Mouse (Mus musculus): ENCODE results near the gene Ptprn. TPM values are rescaled to one million over a fixed set of nuclear protein-coding genes. Genes with fewer than 3 reads are reported as not detected.
A peak's percentile ranks its signal among the peaks of the same experiment; 100 is the strongest.

The Ptprn gene
- polyA plus RNA-seq, 1 experiment from 2014 or later = 0.74 TPM

GRCm38 (mm10) chr1:75214442-75214841, 49.9 kb downstream of the Ptprn start:
- H3K27me3 ChIP-seq (ENCODE audit: control insufficient read depth, insufficient read depth, low read length) = peaks cover 33% of the 10 kb centered on the region
- no peak overlapping the region for H3K4me2 ChIP-seq
- no peak overlapping the region for H3K9ac ChIP-seq (ENCODE audit: low read depth, low read length)
- ATAC-seq (replicated peaks; ENCODE audit: insufficient number of reproducible peaks, low FRiP score, low TSS enrichment) = no peak
- no peak overlapping the region for H3K27ac ChIP-seq (ENCODE audit: low read depth, low read length)
- H3K36me3 ChIP-seq (ENCODE audit: control insufficient read depth, insufficient read depth, low read length) = peaks cover 9% of the 10 kb centered on the region
- no peak overlapping the region for H3K4me3 ChIP-seq (ENCODE audit: low read depth, low read length)
- no peaks in the 10 kb centered on the region for H3K9me3 ChIP-seq (replicated peaks; ENCODE audit: control insufficient read depth, low read length)
- 70% methylated on average over 2 of the region's 2 CpGs for WGBS (ENCODE audit: insufficient replicate concordance)
- H3K4me1 ChIP-seq (ENCODE audit: control insufficient read depth, insufficient read depth, low read length) = peaks cover 23% of the 10 kb centered on the region

GRCm38 (mm10) chr1:75213096-75213495, 51.2 kb downstream of the Ptprn start:
- Histone ChIP-seq H3K4me3 (ENCODE audit: low read depth, low read length) (no peak overlapping the region), H3K9me3 (replicated peaks; ENCODE audit: control insufficient read depth, low read length) (no peaks in the 10 kb centered on the region), H3K27ac (ENCODE audit: low read depth, low read length) (no peak overlapping the region), H3K4me1 (ENCODE audit: control insufficient read depth, insufficient read depth, low read length) (peaks cover 22% of the 10 kb centered on the region), H3K4me2 (no peak overlapping the region), H3K9ac (ENCODE audit: low read depth, low read length) (no peak overlapping the region), H3K36me3 (ENCODE audit: control insufficient read depth, insufficient read depth, low read length) (peaks cover 9% of the 10 kb centered on the region), H3K27me3 (ENCODE audit: control insufficient read depth, insufficient read depth, low read length) (peaks cover 32% of the 10 kb centered on the region)
- WGBS (ENCODE audit: insufficient replicate concordance) = 79% methylated on average over 7 of the region's 7 CpGs
- no peak for ATAC-seq (replicated peaks; ENCODE audit: insufficient number of reproducible peaks, low FRiP score, low TSS enrichment)

- ATAC-seq (replicated peaks; ENCODE audit: insufficient number of reproducible peaks, low FRiP score, low TSS enrichment) = no peak
- H3K4me3 ChIP-seq (ENCODE audit: low read depth, low read length) = no peak overlapping the region
- H3K36me3 ChIP-seq (ENCODE audit: control insufficient read depth, insufficient read depth, low read length) = peaks cover 9% of the 10 kb centered on the region
- H3K27me3 ChIP-seq (ENCODE audit: control insufficient read depth, insufficient read depth, low read length) = peaks cover 26% of the 10 kb centered on the region
- no peak overlapping the region for H3K9ac ChIP-seq (ENCODE audit: low read depth, low read length)
- H3K4me1 ChIP-seq (ENCODE audit: control insufficient read depth, insufficient read depth, low read length) = peaks cover 22% of the 10 kb centered on the region
- H3K4me2 ChIP-seq = peak overlapping the region; percentile 8; the same call in 1 of the 2 replicates
- H3K27ac ChIP-seq (ENCODE audit: low read depth, low read length) = no peak overlapping the region
- 85% methylated on average over 4 of the region's 4 CpGs for WGBS (ENCODE audit: insufficient replicate concordance)
- no peaks in the 10 kb centered on the region for H3K9me3 ChIP-seq (replicated peaks; ENCODE audit: control insufficient read depth, low read length)
Measured at GRCm38 (mm10) chr1:75212542-75212941, 51.8 kb downstream of the Ptprn start.

GRCm38 (mm10) chr1:75211141-75211708, 53.1 kb downstream of the Ptprn start:
- Histone ChIP-seq H3K36me3 (ENCODE audit: control insufficient read depth, insufficient read depth, low read length) (peaks cover 9% of the 10 kb centered on the region), H3K4me3 (ENCODE audit: low read depth, low read length) (peak overlapping the region; percentile 99), H3K4me1 (ENCODE audit: control insufficient read depth, insufficient read depth, low read length) (peaks cover 22% of the 10 kb centered on the region), H3K4me2 (peak overlapping the region; percentile 97), H3K9me3 (replicated peaks; ENCODE audit: control insufficient read depth, low read length) (no peaks in the 10 kb centered on the region), H3K27ac (ENCODE audit: low read depth, low read length) (peak overlapping the region; percentile 29; the same call in 1 of the 2 replicates), H3K9ac (ENCODE audit: low read depth, low read length) (peak overlapping the region; percentile 95), H3K27me3 (ENCODE audit: control insufficient read depth, insufficient read depth, low read length) (peaks cover 15% of the 10 kb centered on the region)
- ATAC-seq (replicated peaks; ENCODE audit: insufficient number of reproducible peaks, low FRiP score, low TSS enrichment) = no peak
- 11% methylated on average over 17 of the region's 17 CpGs for WGBS (ENCODE audit: insufficient replicate concordance)

- ATAC-seq (replicated peaks; ENCODE audit: insufficient number of reproducible peaks, low FRiP score, low TSS enrichment) = peak; percentile 92
- Histone ChIP-seq H3K4me2 (peak within 1 kb of the TSS; percentile 97), H3K36me3 (ENCODE audit: control insufficient read depth, insufficient read depth, low read length) (peaks cover 5% of the 10 kb centered on the region), H3K27ac (ENCODE audit: low read depth, low read length) (peak within 1 kb of the TSS; percentile 29; the same call in 1 of the 2 replicates), H3K27me3 (ENCODE audit: control insufficient read depth, insufficient read depth, low read length) (peaks cover 11% of the 10 kb centered on the region), H3K9me3 (replicated peaks; ENCODE audit: control insufficient read depth, low read length) (no peaks in the 10 kb centered on the region), H3K4me3 (ENCODE audit: low read depth, low read length) (peak within 1 kb of the TSS; percentile 99), H3K9ac (ENCODE audit: low read depth, low read length) (peak within 1 kb of the TSS; percentile 95), H3K4me1 (ENCODE audit: control insufficient read depth, insufficient read depth, low read length) (peaks cover 22% of the 10 kb centered on the region)
- WGBS (ENCODE audit: insufficient replicate concordance) = 5% methylated on average over 42 of the region's 42 CpGs
Measured at GRCm38 (mm10) chr1:75210136-75211087, 53.9 kb downstream of the Ptprn start, which contains the start of the genes Glb1l and Stk16. Gene Glb1l, minus strand, starts transcription at chr1:75210813. Gene Stk16, plus strand, starts transcription at chr1:75210838.

GRCm38 (mm10) chr1:75208967-75209678, 55.2 kb downstream of the Ptprn start:
- peak overlapping the region; percentile 70 for H3K9ac ChIP-seq (ENCODE audit: low read depth, low read length)
- no peaks in the 10 kb centered on the region for H3K9me3 ChIP-seq (replicated peaks; ENCODE audit: control insufficient read depth, low read length)
- peaks cover 11% of the 10 kb centered on the region for H3K27me3 ChIP-seq (ENCODE audit: control insufficient read depth, insufficient read depth, low read length)
- WGBS (ENCODE audit: insufficient replicate concordance) = 12% methylated on average over 34 of the region's 34 CpGs
- no peak for ATAC-seq (replicated peaks; ENCODE audit: insufficient number of reproducible peaks, low FRiP score, low TSS enrichment)
- H3K4me3 ChIP-seq (ENCODE audit: low read depth, low read length) = peak overlapping the region; percentile 44
- H3K4me1 ChIP-seq (ENCODE audit: control insufficient read depth, insufficient read depth, low read length) = peaks cover 22% of the 10 kb centered on the region
- no peak overlapping the region for H3K27ac ChIP-seq (ENCODE audit: low read depth, low read length)
- H3K4me2 ChIP-seq = peak overlapping the region; percentile 97
- peaks cover 5% of the 10 kb centered on the region for H3K36me3 ChIP-seq (ENCODE audit: control insufficient read depth, insufficient read depth, low read length)

GRCm38 (mm10) chr1:75201236-75201635, 63.1 kb downstream of the Ptprn start:
- Histone ChIP-seq H3K27me3 (ENCODE audit: control insufficient read depth, insufficient read depth, low read length) (no peaks in the 10 kb centered on the region), H3K9ac (ENCODE audit: low read depth, low read length) (no peak overlapping the region), H3K9me3 (replicated peaks; ENCODE audit: control insufficient read depth, low read length) (no peaks in the 10 kb centered on the region), H3K36me3 (ENCODE audit: control insufficient read depth, insufficient read depth, low read length) (peaks cover 26% of the 10 kb centered on the region), H3K4me3 (ENCODE audit: low read depth, low read length) (no peak overlapping the region), H3K4me2 (no peak overlapping the region), H3K27ac (ENCODE audit: low read depth, low read length) (no peak overlapping the region), H3K4me1 (ENCODE audit: control insufficient read depth, insufficient read depth, low read length) (no peaks in the 10 kb centered on the region)
- WGBS (ENCODE audit: insufficient replicate concordance) = 84% methylated on average over 1 of the region's 1 CpGs
- ATAC-seq (replicated peaks; ENCODE audit: insufficient number of reproducible peaks, low FRiP score, low TSS enrichment) = no peak

Data from heart, embryonic 11.5 days (tissue).